Mouse (Mus musculus) telencephalon, adult 2 months (tissue): Measurements from ENCODE around the gene Tmem54.

Experiments
- DNase-seq: peaks from one replicate; pipeline ENCODE4 v3.0.0-alpha.2; 2011; ENCODE audit warnings: low read depth, low spot score

Tmem54 gene

GRCm38 (mm10) chr4:129129387-129129786, 24.0 kb downstream of the Tmem54 start:
- no peak for DNase-seq

GRCm38 (mm10) chr4:129130149-129130548, 24.8 kb downstream of the Tmem54 start:
- DNase-seq = no peak

- no peak for DNase-seq
Measured at GRCm38 (mm10) chr4:129130755-129131303, 25.5 kb downstream of the Tmem54 start.

- no peak for DNase-seq
Measured at GRCm38 (mm10) chr4:129134799-129135585, 29.6 kb downstream of the Tmem54 start.

- no peak for DNase-seq
Measured at GRCm38 (mm10) chr4:129135637-129136036, 30.3 kb downstream of the Tmem54 start.

GRCm38 (mm10) chr4:129136189-129136578, 30.8 kb downstream of the Tmem54 start:
- DNase-seq = no peak

- no peak for DNase-seq
Measured at GRCm38 (mm10) chr4:129136579-129137391, 31.4 kb downstream of the Tmem54 start, which contains the start of gene Fndc5. Fndc5 (plus strand) TSS chr4:129136999.

- no peak for DNase-seq
Measured at GRCm38 (mm10) chr4:129137392-129138321, 32.3 kb downstream of the Tmem54 start.

GRCm38 (mm10) chr4:129139642-129140041, 34.3 kb downstream of the Tmem54 start:
- DNase-seq = no peak

GRCm38 (mm10) chr4:129140808-129141207, 35.5 kb downstream of the Tmem54 start:
- DNase-seq = no peak

- no peak for DNase-seq
Measured at GRCm38 (mm10) chr4:129141560-129142438, 36.5 kb downstream of the Tmem54 start.

- DNase-seq = no peak
Measured at GRCm38 (mm10) chr4:129142439-129143045, 37.2 kb downstream of the Tmem54 start.

GRCm38 (mm10) chr4:129143509-129143908, 38.2 kb downstream of the Tmem54 start:
- DNase-seq = no peak

GRCm38 (mm10) chr4:129144401-129145367, 39.3 kb downstream of the Tmem54 start:
- peak; percentile 95 for DNase-seq

- DNase-seq = no peak
Measured at GRCm38 (mm10) chr4:129145411-129145810, 40.1 kb downstream of the Tmem54 start.

GRCm38 (mm10) chr4:129145943-129146342, 40.6 kb downstream of the Tmem54 start:
- no peak for DNase-seq

- no peak for DNase-seq
Measured at GRCm38 (mm10) chr4:129146392-129146791, 41.0 kb downstream of the Tmem54 start.

GRCm38 (mm10) chr4:129147552-129148103, 42.3 kb downstream of the Tmem54 start:
- DNase-seq = no peak
